Mouse (Mus musculus) B cell, adult 67 days (primary cell): Measurements from ENCODE around the gene Olfr564. TPM values are rescaled to one million over a fixed set of nuclear protein-coding genes. Genes with fewer than 3 reads are reported as not detected.

Experiments
- total RNA-seq, 2 experiments: library from RNA; stranded (reverse); gene quantifications; 4 replicates each; pipeline ENCODE4 v1.2.4; 2023

Olfr564 gene
- not detected for total RNA-seq

GRCm38 (mm10) chr7:102803180-102803579 lies at the start of gene Olfr564:
Gene Olfr564 (plus strand): TSS chr7:102803480.

GRCm38 (mm10) chr7:102759266-102759665 lies 44.0 kb upstream of the Olfr564 start, which contains the start of the genes Olfr560 and Olfr78:
Gene Olfr560 (minus strand): TSS chr7:102759366.
Gene Olfr78 (minus strand): TSS chr7:102759471.

GRCm38 (mm10) chr7:102770921-102771320 lies 32.4 kb upstream of the Olfr564 start, which contains the start of gene Olfr561:
Gene Olfr561 (plus strand): TSS chr7:102771221.

Other genes with a start within 250 kb of the Olfr564 start
- 10 to 100 TPM; 31.0 to 47.2 TPM for gene Trim21, start 238.0 kb upstream of the Olfr564 start, total RNA-seq
- gene Olfr550, start 232.0 kb upstream of the Olfr564 start, total RNA-seq: not detected
- gene Olfr551, start 211.6 kb upstream of the Olfr564 start, total RNA-seq: not detected
- gene Olfr552, start 205.7 kb upstream of the Olfr564 start, total RNA-seq: under 1 TPM in 1 of 2 experiments, not detected in 1; 0.18 TPM
- not detected for gene Olfr553, start 185.3 kb upstream of the Olfr564 start, total RNA-seq
- gene Olfr554, start 165.0 kb upstream of the Olfr564 start, total RNA-seq: not detected
- gene Olfr555, start 144.7 kb upstream of the Olfr564 start, total RNA-seq: not detected
- not detected for gene Olfr556, start 138.6 kb upstream of the Olfr564 start, total RNA-seq
- 10 to 100 TPM; 21.8 to 29.3 TPM for gene Trim68, start 116.2 kb upstream of the Olfr564 start, total RNA-seq
- not detected for gene Olfr557, start 107.6 kb upstream of the Olfr564 start, total RNA-seq
- gene Olfr558, start 101.3 kb upstream of the Olfr564 start, total RNA-seq: not detected
- not detected for gene Olfr33, start 84.4 kb upstream of the Olfr564 start, total RNA-seq
- not detected for gene Olfr559, start 76.0 kb upstream of the Olfr564 start, total RNA-seq
- not detected for gene Olfr560, start 44.1 kb upstream of the Olfr564 start, total RNA-seq
- not detected for gene Olfr78, start 44.0 kb upstream of the Olfr564 start, total RNA-seq
- gene Olfr561, start 32.3 kb upstream of the Olfr564 start, total RNA-seq: not detected
- not detected for gene Olfr566, start 55.3 kb downstream of the Olfr564 start, total RNA-seq
- not detected for gene Olfr568, start 73.6 kb downstream of the Olfr564 start, total RNA-seq
- not detected for gene Olfr569, start 87.4 kb downstream of the Olfr564 start, total RNA-seq
- not detected for gene Olfr570, start 91.1 kb downstream of the Olfr564 start, total RNA-seq
- not detected for gene Olfr571, start 114.1 kb downstream of the Olfr564 start, total RNA-seq
- not detected for gene Olfr572, start 120.9 kb downstream of the Olfr564 start, total RNA-seq
- gene Olfr573-ps1, start 139.1 kb downstream of the Olfr564 start, total RNA-seq: not detected
- not detected for gene Olfr574, start 145.0 kb downstream of the Olfr564 start, total RNA-seq
- not detected for gene Olfr575, start 155.3 kb downstream of the Olfr564 start, total RNA-seq
- not detected for gene Olfr576, start 159.2 kb downstream of the Olfr564 start, total RNA-seq
- gene Olfr577, start 172.5 kb downstream of the Olfr564 start, total RNA-seq: not detected
- gene Olfr578, start 185.8 kb downstream of the Olfr564 start, total RNA-seq: not detected
- gene Olfr582, start 234.5 kb downstream of the Olfr564 start, total RNA-seq: not detected
- gene Olfr583, start 247.8 kb downstream of the Olfr564 start, total RNA-seq: not detected